Mouse (Mus musculus): Measurements from ENCODE around the gene Slc35a2. TPM values are rescaled to one million over a fixed set of nuclear protein-coding genes. Genes with fewer than 3 reads are reported as not detected.

Slc35a2 gene
- polyA plus RNA-seq, 1 experiment from 2014 or later, result 12.5 TPM

Other genes starting within 250 kb of the Slc35a2 start
- gene Syp, start 245.6 kb upstream of the Slc35a2 start, polyA plus RNA-seq (2014; fragmentation: Nextera tagmentation; extraction: Ambion mirVana), result 0.69 and 0.95 TPM in 2 replicates
- gene Prickle3, start 226.8 kb upstream of the Slc35a2 start, polyA plus RNA-seq (2014; fragmentation: Nextera tagmentation; extraction: Ambion mirVana), result 2.7 and 4.0 TPM in 2 replicates
- 78.2 and 79.5 TPM in 2 replicates for gene Plp2, start 212.6 kb upstream of the Slc35a2 start, polyA plus RNA-seq (2014; fragmentation: Nextera tagmentation; extraction: Ambion mirVana)
- 0.06 TPM in 1 of 2 replicates, not detected in the other for gene Magix, start 202.8 kb upstream of the Slc35a2 start, polyA plus RNA-seq (2014; fragmentation: Nextera tagmentation; extraction: Ambion mirVana)
- gene Gpkow, start 186.9 kb upstream of the Slc35a2 start, polyA plus RNA-seq (2014; fragmentation: Nextera tagmentation; extraction: Ambion mirVana), result 30.0 and 33.4 TPM in 2 replicates
- gene Wdr45, start 169.7 kb upstream of the Slc35a2 start, polyA plus RNA-seq (2014; fragmentation: Nextera tagmentation; extraction: Ambion mirVana), result 13.7 and 15.2 TPM in 2 replicates
- not detected in 2 replicates for gene Gm45208, start 161.8 kb upstream of the Slc35a2 start, polyA plus RNA-seq (2014; fragmentation: Nextera tagmentation; extraction: Ambion mirVana)
- gene Praf2, start 155.6 kb upstream of the Slc35a2 start, polyA plus RNA-seq (2014; fragmentation: Nextera tagmentation; extraction: Ambion mirVana), result 29.8 and 32.0 TPM in 2 replicates
- 4.7 and 6.5 TPM in 2 replicates for gene Ccdc120, start 133.1 kb upstream of the Slc35a2 start, polyA plus RNA-seq (2014; fragmentation: Nextera tagmentation; extraction: Ambion mirVana)
- 15.9 and 16.0 TPM in 2 replicates for gene Tfe3, start 121.5 kb upstream of the Slc35a2 start, polyA plus RNA-seq (2014; fragmentation: Nextera tagmentation; extraction: Ambion mirVana)
- gene Gripap1, start 94.3 kb upstream of the Slc35a2 start, polyA plus RNA-seq (2014; fragmentation: Nextera tagmentation; extraction: Ambion mirVana), result 45.0 and 47.2 TPM in 2 replicates
- gene Kcnd1, start 61.7 kb upstream of the Slc35a2 start, polyA plus RNA-seq (2014; fragmentation: Nextera tagmentation; extraction: Ambion mirVana), result 0.84 and 0.94 TPM in 2 replicates
- 32.2 and 33.1 TPM in 2 replicates for gene Otud5, start 42.7 kb upstream of the Slc35a2 start, polyA plus RNA-seq (2014; fragmentation: Nextera tagmentation; extraction: Ambion mirVana)
- gene Pim2, start 5.8 kb upstream of the Slc35a2 start, polyA plus RNA-seq (2014; fragmentation: Nextera tagmentation; extraction: Ambion mirVana), result 6.8 and 8.5 TPM in 2 replicates
- gene Pqbp1, start 15.2 kb downstream of the Slc35a2 start, polyA plus RNA-seq (2014; fragmentation: Nextera tagmentation; extraction: Ambion mirVana), result 91.5 and 95.3 TPM in 2 replicates
- 153 and 156 TPM in 2 replicates for gene Timm17b, start 15.3 kb downstream of the Slc35a2 start, polyA plus RNA-seq (2014; fragmentation: Nextera tagmentation; extraction: Ambion mirVana)
- not detected in 2 replicates for gene Gm10491, start 23.8 kb downstream of the Slc35a2 start, polyA plus RNA-seq (2014; fragmentation: Nextera tagmentation; extraction: Ambion mirVana)
- gene Gm10490, start 25.5 kb downstream of the Slc35a2 start, polyA plus RNA-seq (2014; fragmentation: Nextera tagmentation; extraction: Ambion mirVana), result not detected in 2 replicates
- 0.56 and 0.67 TPM in 2 replicates for gene Pcsk1n, start 35.8 kb downstream of the Slc35a2 start, polyA plus RNA-seq (2014; fragmentation: Nextera tagmentation; extraction: Ambion mirVana)
- not detected in 2 replicates for gene Eras, start 44.6 kb downstream of the Slc35a2 start, polyA plus RNA-seq (2014; fragmentation: Nextera tagmentation; extraction: Ambion mirVana)
- 21.1 and 22.5 TPM in 2 replicates for gene Hdac6, start 63.9 kb downstream of the Slc35a2 start, polyA plus RNA-seq (2014; fragmentation: Nextera tagmentation; extraction: Ambion mirVana)
- gene Gata1, start 94.0 kb downstream of the Slc35a2 start, polyA plus RNA-seq (2014; fragmentation: Nextera tagmentation; extraction: Ambion mirVana), result 157 and 162 TPM in 2 replicates
- 0.29 and 0.53 TPM in 2 replicates for gene Glod5, start 134.5 kb downstream of the Slc35a2 start, polyA plus RNA-seq (2014; fragmentation: Nextera tagmentation; extraction: Ambion mirVana)
- gene Suv39h1, start 190.7 kb downstream of the Slc35a2 start, polyA plus RNA-seq (2014; fragmentation: Nextera tagmentation; extraction: Ambion mirVana), result 81.5 and 83.6 TPM in 2 replicates
- 6.5 and 6.7 TPM in 2 replicates for gene Was, start 206.5 kb downstream of the Slc35a2 start, polyA plus RNA-seq (2014; fragmentation: Nextera tagmentation; extraction: Ambion mirVana)
- 15.9 and 17.7 TPM in 2 replicates for gene Wdr13, start 248.9 kb downstream of the Slc35a2 start, polyA plus RNA-seq (2014; fragmentation: Nextera tagmentation; extraction: Ambion mirVana)

All from liver, embryonic 11.5 days (tissue).